Mouse (Mus musculus): ENCODE measurements around the gene Sohlh2.

Sohlh2 gene

DNA sequence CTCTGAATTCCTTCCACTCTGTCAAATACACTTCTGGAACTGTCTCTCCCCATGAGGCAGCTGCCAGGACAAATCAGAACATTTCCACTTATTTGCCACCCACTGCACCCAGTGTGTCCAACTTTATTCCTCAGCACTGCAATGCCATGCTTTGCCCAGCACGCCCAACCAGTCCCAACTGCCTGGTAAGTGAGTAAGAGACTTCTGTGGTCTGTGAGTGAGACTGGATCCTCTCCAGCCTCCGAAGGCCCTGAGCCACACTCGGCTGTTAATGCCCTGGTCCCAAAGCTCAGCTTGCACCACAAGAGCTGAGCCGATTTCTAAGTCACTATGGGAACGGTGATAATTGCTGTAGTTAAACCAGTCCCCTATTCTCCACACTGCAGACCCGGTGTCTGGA is 25.8 kb downstream of the Sohlh2 start:
- no peak for DNase-seq (ENCODE audit: low spot score)

DNA sequence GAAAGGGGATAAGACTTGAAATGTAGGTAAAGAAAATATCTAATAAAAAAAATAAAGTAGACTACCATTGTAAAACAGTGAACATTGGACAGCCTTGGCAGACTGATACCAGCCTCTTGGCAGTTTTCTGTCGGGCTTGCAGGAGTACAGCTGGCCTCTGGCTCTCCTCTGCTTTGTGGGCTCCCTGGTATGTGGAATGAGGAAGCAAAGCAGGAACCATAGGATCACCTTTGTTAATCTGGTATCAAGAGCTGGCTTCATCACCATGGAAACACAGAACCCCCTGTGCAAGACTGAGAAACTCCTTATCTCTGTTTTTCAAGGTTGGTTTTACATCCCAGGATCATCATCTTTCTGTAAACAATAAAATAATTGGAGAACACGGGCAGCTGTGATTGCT is 30.4 kb downstream of the Sohlh2 start:
- DNase-seq (ENCODE audit: low spot score) = no peak

DNA sequence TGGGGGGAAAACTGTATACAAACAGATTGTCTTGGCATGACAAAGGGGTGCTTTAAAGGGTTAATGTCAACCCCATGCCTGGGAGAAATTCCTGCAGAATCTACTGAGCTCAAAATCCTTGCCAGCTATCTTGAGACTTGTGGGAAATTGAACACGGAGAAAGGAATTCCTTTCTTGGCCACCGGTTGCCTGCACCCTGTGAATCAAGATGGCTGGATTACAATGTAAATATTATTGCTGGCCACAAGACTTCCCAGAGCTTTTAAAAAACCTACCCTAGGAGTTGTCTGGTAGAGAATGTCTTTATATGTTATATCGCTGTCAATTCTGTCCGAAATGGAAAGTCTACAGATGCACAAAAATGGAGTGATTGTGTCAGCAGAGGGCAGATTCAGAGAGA is 32.0 kb downstream of the Sohlh2 start:
- DNase-seq (ENCODE audit: low spot score) = no peak

DNA sequence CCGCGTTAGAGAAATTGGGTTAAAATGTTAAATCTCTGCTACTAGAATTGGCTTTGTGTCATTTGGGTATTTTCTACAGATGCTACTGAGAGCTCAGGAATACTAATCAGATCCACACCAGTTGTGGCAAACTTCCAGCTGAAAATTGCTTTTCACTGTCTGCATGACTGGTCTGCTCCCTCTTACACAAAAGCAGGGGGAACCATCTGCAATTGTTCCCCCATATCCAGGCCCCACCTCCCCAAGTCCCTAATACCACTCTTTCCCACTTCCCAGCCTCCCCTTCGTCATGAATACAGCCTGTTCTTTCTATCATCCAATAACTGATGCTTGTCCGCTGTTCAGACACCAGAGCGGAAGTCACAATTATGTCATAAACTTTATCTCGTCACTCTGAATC is 32.6 kb downstream of the Sohlh2 start:
- DNase-seq (ENCODE audit: low spot score) = no peak

DNA sequence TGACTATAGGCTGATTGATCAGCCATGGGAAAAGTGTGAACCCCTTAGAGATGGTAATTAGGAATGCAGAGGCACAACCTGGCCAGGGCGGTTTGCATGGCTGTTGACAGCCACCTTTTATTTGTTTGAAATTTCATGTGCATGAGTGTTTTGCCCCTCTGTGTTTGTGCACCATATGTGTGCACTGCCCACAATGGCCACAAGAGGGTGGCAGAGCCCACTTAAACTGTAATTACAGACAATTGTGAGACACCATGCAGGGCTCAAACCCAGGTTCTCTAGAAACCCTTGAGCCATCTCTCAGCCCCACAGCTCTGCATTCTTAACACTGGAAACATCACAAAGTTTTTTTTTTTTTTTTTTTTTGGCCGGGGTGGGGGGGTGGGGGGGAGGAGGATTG is 40.7 kb downstream of the Sohlh2 start:
- DNase-seq (ENCODE audit: low spot score) = no peak

DNA sequence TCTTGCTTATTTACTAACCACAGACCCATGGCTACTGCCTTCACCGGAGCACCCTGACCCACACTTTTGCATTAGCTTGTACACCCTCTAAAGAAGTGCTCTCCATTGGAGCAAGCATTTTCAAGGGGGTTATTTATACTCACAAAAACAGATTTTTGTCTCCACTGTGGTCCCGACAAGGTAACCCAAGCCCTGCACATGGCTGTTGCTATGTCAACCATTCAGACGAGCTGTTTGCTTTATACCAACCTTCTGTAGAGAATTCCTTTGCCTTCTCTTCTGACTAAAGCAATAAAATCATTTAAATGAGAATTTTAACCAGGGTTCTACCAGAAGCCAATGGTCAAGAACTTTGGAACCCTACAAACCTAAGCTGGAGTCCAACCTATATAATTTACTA is 42.0 kb downstream of the Sohlh2 start:
- DNase-seq (ENCODE audit: low spot score) = no peak

DNA sequence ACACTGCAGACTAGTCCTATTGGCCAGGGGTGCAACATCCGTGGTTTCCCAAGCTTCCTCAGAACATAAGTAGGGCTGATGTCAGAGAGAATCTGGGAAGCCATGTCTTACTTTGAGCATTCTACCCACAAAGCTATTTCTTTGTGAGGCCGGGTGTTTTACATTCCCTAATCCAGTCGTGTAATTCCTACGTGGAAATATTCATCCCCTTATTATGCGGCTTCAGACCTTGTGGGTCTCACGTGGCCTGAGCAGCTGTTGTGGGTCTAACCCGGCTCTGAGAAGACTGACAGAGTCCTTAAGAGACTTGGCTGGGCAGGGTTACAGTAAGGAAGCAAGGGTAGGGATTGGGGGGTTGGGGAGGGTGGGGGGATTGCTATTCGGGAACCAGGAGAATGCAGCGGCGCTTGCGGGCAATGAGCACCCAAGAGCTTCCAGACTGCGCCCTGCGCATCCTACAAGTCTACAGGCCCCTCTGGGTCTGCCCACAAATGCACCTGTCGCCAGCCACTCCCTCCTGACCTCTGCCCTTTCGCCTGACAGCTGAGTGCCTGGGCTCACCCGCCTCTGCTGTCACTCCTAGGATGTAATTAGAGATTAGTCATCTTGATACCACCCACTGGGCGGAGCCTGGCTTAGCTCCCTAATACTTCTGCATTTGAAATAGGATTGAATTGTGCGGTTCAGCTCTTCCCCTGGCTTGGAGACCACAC is 44.8 kb downstream of the Sohlh2 start:
- no peak for DNase-seq (ENCODE audit: low spot score)

DNA sequence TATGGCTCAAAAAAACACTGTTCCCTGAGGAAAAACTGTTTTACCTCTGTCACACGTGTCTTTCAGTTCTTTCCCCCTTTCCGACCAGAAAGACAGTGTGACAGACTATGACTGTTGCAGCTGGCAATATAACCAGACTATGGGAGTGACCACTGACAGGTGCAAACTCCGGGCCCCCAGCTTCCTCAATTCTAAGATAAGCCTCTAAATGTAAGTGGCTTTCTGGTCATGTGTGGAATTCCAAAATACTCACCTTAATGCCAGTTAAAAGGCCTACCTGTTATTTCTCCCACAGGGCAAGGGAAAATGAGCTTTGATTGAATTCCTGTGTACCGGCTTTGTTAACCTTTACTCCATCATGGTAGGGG is 45.4 kb downstream of the Sohlh2 start:
- DNase-seq (ENCODE audit: low spot score) = no peak

DNA sequence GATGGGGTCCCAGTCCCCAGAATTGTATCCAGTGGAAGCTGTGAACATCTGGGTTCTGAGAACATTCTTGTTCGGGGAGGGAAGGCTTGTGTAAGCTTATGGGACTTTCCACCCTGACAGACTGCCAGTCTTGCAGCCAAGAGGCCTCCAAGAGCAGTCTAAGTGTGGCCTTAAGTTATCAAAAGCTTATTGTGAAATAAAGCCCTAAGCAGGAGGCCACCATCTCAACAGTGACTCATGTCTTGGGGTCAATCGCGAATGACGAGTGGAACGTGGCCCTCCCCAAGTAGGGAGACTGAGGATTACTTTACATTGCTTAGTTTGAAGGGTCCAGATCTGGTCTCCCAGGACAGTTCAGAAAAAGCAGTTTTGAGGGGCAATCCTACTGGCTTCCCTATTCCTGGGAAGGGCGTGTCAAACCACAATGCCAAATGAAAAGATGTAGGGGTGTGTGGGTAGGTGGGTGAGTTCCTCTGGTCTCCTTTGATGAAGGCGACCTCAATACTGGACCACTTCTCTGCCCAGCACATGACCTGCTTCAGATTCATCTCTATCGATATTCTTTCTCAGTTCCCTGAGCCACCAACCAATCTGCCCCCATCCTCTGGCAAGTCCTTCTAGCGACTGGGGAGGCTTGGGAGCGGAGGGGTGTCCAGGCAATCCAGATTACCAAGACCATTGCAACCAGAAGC is 60.0 kb downstream of the Sohlh2 start, which contains the start of gene Dclk1:
Dclk1 (plus strand) TSS at position 635 of the 692 bp plus-strand sequence.
- no peak for DNase-seq (ENCODE audit: low spot score)

DNA sequence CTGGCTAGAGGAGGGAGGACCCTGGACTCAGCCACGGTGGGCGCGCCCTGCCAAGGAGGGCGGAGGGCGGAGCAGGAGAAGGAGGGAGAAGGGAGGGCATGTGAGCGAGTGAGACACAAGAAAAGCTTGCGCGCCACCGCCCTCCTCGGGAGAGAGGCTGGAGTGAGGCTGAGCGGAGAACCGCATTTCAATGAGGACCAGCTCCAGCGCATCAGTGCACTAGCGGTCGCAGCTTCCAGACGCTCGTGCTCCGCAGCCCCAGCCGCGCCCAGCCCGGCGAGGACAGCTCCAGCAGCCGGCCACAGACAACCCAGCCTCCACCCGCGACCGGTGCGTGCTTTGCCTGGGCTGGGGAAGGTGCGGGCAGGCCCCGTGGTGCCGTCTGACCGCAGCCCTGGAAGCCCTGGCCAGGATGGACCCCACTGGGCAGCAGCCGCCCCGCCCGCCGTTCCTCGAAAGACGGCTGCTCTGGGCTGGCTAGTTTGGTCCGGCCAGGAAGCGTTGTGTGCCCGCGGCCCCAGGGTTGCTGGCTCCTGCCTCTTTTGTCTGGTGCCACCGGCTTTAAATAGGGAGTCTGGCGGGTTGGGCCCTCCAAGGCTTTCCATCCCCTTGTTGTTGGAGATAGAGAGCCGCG is 60.7 kb downstream of the Sohlh2 start:
- peak; percentile 46 for DNase-seq (ENCODE audit: low spot score)

DNA sequence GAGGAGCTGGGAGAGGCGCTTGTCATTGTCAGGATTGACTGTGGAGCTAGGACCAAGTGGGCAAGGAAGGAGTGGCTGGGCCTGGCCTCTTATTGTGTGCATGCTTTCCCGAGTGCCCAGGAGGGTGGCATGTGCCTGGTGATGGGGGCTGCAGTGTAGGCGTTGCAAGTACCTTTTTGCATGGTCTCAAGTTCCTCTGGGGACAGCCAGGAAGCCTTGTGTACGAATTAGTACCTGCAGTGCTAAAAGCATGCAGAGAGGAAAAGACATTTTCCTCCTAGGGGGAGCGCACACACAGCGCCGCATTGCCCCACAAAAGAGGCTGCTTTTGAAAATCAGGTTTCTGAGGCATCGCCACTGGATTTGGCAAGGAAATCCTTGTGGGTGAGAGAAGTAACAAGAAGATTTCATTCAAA is 61.2 kb downstream of the Sohlh2 start:
- no peak for DNase-seq (ENCODE audit: low spot score)

DNA sequence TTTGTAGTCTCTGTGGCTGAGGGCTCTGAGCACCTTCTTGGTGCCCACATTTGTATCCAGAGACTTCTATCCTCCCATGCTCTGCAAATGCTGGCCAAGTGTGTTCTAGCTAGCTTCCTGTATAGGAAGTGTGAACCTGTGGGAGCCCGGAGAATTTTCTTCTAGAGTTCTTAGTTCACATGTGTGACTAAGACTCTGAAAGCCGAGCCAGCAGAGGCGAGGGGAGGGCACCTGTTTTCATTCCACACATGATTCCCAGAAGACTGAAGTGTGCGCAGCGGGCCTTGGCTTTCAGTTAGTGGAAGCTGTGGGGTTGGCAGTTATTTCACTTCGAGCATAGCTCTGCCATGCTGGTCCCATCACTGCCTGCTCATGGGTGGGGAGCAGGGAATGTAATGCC is 62.3 kb downstream of the Sohlh2 start:
- DNase-seq (ENCODE audit: low spot score) = no peak

DNA sequence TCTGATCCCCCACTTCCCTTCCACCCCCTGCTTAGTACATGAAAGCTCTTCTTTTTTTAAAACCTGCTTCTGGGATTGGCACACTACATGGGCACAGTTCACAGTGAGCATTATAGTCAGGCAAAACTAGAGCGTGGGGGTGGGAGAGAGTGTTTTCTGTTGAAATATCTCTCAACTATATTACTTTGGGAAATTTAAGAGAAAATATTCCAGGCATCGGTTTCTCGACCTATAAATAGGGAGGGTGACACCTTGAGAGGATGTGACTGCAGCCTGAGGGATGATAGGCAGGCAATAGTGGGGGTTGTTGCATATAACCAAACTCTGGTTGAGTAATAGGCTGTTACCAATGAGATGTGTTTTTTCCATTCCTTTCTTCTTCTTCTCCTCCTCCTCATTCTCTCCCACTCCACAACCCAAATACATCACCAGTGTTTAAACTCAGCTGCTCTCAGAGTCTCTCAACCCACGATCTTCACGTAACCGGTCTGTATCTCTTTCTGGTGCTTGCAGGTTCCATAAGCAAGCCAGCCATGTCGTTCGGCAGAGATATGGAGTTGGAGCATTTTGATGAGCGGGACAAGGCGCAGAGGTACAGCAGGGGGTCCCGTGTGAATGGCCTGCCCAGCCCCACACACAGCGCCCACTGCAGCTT is 64.9 kb downstream of the Sohlh2 start:
- DNase-seq (ENCODE audit: low spot score) = no peak

DNA sequence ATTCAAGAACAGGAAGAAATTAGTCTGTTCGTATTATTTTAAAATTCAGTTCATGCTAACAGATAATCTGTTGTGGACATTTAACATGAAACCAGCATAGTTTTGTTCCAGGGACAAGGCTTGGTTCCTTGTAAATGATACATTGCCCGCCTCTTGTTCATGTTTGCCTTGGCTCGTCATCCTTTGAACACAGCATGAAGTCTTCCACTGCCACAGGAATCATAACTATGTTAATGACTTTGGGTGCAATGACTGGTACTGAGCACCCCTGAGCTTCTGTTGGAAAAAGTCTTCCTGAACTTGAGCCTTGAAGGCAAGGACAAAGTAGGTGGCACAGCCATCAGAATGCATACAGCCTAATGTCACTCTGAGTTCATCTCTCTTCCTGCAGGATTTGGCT is 66.2 kb downstream of the Sohlh2 start:
- DNase-seq (ENCODE audit: low spot score) = no peak

DNA sequence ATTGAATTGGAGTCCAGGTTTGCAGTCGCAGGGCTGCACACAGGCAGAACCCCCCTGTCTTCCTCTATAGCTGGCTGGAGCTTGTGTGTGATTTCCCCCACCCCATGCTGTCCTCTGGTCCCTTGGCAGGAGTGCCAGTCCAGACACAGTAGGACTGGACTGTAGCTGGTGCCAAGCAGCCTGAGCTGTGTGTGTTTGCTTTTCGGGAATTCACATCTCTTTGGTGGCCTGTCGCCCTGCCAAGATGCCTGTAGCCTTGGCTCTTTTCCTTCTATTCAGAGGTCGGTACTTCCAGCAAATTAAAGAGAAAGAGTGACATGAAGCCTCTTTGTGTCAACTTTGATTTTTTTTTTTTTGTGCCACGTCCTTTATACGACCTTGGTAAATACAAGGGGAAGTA is 66.7 kb downstream of the Sohlh2 start:
- DNase-seq (ENCODE audit: low spot score) = no peak

DNA sequence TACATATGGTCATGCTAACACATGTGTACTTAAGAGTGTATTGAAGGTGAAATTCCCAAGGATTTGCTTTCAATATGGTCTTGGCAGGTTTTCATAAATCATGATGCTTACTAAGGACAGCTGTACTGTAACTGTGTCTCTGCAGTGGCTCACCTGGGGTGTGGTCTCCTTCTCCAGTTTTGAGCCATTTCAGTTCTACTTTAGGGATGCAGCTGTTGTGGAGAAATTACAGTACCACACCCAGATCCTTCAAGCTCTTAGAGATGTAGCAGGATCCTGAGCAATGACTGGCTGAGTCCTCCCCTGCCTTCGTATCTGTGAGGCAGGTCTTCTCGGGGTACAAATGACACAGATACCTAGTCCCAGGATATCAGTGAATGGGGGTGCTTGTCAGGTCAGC is 68.8 kb downstream of the Sohlh2 start:
- no peak for DNase-seq (ENCODE audit: low spot score)

Data from ovary, postnatal 10 days (tissue).